Mouse (Mus musculus) liver, adult 2 months (tissue): ENCODE measurements around the gene Opa1.

Experiments
- CTCF ChIP-seq: fragments of 200-500 bp; IDR thresholded peaks from 2 replicates; pipeline ENCODE4 v1.5.1; 2011; ENCODE audit warnings: low read depth, low read length, control low read depth
- POLR2A ChIP-seq: fragments of 200-500 bp; IDR thresholded peaks from 2 replicates; pipeline ENCODE4 v1.6.1; 2011; ENCODE audit warnings: low read length, control low read depth; ENCODE audit not compliant: insufficient read depth; ENCODE audit errors: extremely low read depth

- no peak for TF ChIP-seq CTCF
- no peak for TF ChIP-seq POLR2A
Measured at GRCm38 (mm10) chr16:29646202-29646601, 67.1 kb downstream of the Opa1 start.
